Mouse (Mus musculus): ENCODE results near the gene Atp8a2.

DNA sequence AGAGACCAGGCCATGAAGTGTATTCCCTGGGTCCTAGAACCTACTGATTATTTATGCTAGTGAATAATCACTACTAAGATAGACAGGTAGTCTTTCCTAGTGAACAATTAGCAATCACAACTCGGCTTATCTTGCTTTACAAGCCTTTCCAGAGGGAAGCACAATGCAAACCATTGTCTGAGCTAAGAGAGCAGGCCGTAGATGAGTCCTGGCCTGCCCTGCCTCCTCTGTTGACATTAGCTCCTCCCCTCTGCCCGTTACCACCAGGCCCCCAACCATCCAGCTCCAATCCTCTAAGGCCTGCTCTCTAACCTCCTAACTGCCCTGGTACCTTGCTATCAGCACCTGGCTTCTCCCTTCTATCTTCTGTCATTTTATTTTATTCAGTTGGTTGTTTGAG, 138.1 kb downstream of the Atp8a2 start:
- TF ChIP-seq CTCF (IDR thresholded peaks at IDR 0.05; ENCODE audit: borderline replicate concordance, extremely low read depth, insufficient read depth, insufficient read length) = no peak
- no peak for TF ChIP-seq POLR2A (IDR thresholded peaks at IDR 0.05; ENCODE audit: borderline replicate concordance, extremely low read depth, insufficient read depth, insufficient read length, poor library complexity, severe bottlenecking)
